Mouse (Mus musculus): ENCODE results near the gene Scyl1. TPM values are rescaled to one million over a fixed set of nuclear protein-coding genes. Genes with fewer than 3 reads are reported as not detected.
A peak's percentile ranks its signal among the peaks of the same experiment; 100 is the strongest.

The Scyl1 gene
- polyA plus RNA-seq, 1 experiment from 2014 or later, result 47.2 TPM

DNA sequence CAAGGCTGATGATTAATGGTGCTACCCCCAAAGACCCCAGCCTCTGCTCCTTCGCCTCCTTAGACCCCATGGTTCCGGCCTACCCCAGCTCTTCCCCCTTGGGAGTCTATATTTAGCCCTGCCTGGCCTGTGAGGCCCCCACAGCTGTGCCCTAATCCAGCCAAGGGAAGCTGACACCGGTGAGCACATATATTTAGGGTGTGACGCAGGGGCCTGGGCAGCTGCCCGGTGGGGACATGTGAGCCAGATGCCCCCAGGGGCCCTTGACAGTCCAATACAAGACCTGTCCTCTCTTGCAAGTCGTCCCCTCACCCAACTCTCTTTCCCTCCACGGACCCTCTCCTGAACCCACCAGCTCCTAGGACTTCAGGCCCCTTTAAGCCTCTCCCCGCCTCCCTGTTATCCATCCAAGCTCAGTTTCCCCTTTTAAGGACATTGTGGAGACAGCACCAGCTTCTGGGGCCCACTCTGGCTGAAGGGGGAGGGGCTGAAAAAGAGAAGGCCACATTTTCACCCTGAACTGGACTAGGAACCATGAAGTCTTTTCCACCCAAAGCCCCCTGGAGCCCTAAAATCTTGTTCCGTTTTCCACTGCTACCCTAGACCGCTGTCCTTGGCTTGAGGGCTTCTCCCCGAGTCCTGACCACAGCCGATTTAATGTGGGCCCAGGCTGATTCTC is 46.1 kb downstream of the Scyl1 start:
- Histone ChIP-seq H3K9me3 (ENCODE audit: control insufficient read depth, low read length) (no peaks in the 10 kb centered on the region), H3K9ac (ENCODE audit: low read depth, low read length) (0 out of 2 replicates have a peak overlapping the region, but pooled peaks have one; percentile 34), H3K4me2 (replicated peaks; ENCODE audit: low read depth, low read length) (peak overlapping the region; percentile 1), H3K36me3 (ENCODE audit: control insufficient read depth, insufficient read depth, low read length) (peaks cover 14% of the 10 kb centered on the region; the same call in 1 of the 2 replicates), H3K27me3 (ENCODE audit: control insufficient read depth, insufficient read depth, low read length) (no peaks in the 10 kb centered on the region), H3K4me3 (ENCODE audit: low read depth, low read length) (no peak overlapping the region; the same call in 1 of the 2 replicates), H3K27ac (ENCODE audit: low read depth, low read length) (no peak overlapping the region), H3K4me1 (replicated peaks; ENCODE audit: control insufficient read depth, insufficient read depth, low read length) (peaks cover 14% of the 10 kb centered on the region)
- DNase-seq (ENCODE audit: low spot score), result no peak
- 70% methylated on average over 12 of the region's 12 CpGs for WGBS
- no peak for ATAC-seq (ENCODE audit: low FRiP score)

DNA sequence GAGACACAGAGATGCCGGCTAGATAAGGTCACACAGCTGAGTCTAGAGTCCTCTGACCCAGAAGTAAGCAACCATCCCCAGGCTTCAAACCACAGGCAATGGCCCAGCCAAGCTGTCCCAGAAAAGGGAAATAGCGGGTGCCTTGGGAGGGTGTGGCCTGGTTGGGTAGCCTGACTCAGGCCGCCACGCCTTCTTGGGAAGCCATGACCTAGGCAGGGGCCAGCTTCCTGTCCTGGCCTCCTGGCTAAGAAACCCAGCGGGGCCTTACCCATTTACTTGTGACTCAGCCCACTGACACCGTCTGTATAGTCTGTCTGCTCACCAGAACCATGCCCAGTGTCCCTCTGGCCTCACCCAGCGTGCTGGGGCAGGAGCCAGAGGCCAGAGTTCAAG is 46.7 kb downstream of the Scyl1 start:
- 74% methylated on average over 7 of the region's 7 CpGs for WGBS
- peak overlapping the region; percentile 1 for H3K4me2 ChIP-seq (replicated peaks; ENCODE audit: low read depth, low read length)
- DNase-seq (ENCODE audit: low spot score) (no peak), ATAC-seq (ENCODE audit: low FRiP score) (no peak)
- H3K9me3 ChIP-seq (ENCODE audit: control insufficient read depth, low read length), result no peaks in the 10 kb centered on the region
- peaks cover 20% of the 10 kb centered on the region; the same call in 1 of the 2 replicates for H3K36me3 ChIP-seq (ENCODE audit: control insufficient read depth, insufficient read depth, low read length)
- no peaks in the 10 kb centered on the region for H3K27me3 ChIP-seq (ENCODE audit: control insufficient read depth, insufficient read depth, low read length)
- H3K9ac ChIP-seq (ENCODE audit: low read depth, low read length), result no peak overlapping the region
- H3K27ac ChIP-seq (ENCODE audit: low read depth, low read length), result no peak overlapping the region
- H3K4me3 ChIP-seq (ENCODE audit: low read depth, low read length), result no peak overlapping the region
- peaks cover 14% of the 10 kb centered on the region for H3K4me1 ChIP-seq (replicated peaks; ENCODE audit: control insufficient read depth, insufficient read depth, low read length)

DNA sequence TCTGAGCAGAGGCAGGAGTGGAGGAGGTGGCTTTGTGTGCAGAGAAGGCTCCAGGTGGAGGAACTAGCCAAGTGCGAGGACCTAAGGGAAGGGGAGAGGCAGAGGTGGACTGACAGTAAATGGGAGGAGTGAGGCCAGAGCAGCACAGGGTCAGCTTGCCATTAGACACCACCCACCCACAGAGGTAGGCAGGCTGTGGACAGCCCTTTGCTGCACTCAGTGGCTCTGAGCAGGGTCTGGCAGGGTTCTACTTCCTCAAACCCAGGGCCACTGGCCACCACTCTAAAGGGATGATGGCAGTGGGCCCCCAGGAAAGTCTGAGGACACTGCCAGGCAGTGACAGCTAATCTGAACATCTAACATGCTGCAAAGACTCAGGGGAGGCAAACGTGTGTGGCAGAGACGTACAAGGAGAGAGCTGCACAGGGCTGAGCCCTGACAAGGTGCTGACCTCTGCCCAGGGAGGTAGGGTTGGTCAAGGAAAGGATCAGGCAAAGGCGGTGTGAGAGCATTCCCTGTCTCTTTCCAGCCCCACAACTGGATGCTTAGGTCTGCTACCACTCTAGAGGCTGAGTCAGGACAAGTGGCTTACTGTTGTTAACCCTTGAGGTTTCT is 47.2 kb downstream of the Scyl1 start:
- DNase-seq (ENCODE audit: low spot score) (no peak), ATAC-seq (ENCODE audit: low FRiP score) (no peak)
- Histone ChIP-seq H3K36me3 (ENCODE audit: control insufficient read depth, insufficient read depth, low read length) (peaks cover 23% of the 10 kb centered on the region; the same call in 1 of the 2 replicates), H3K4me3 (ENCODE audit: low read depth, low read length) (no peak overlapping the region), H3K4me2 (replicated peaks; ENCODE audit: low read depth, low read length) (0 out of 2 replicates have a peak overlapping the region, but pooled peaks have one; percentile 7), H3K4me1 (replicated peaks; ENCODE audit: control insufficient read depth, insufficient read depth, low read length) (peaks cover 14% of the 10 kb centered on the region), H3K27me3 (ENCODE audit: control insufficient read depth, insufficient read depth, low read length) (no peaks in the 10 kb centered on the region), H3K9me3 (ENCODE audit: control insufficient read depth, low read length) (no peaks in the 10 kb centered on the region), H3K9ac (ENCODE audit: low read depth, low read length) (0 out of 2 replicates have a peak overlapping the region, but pooled peaks have one; percentile 4), H3K27ac (ENCODE audit: low read depth, low read length) (no peak overlapping the region)
- WGBS, result 78% methylated on average over 4 of the region's 4 CpGs

DNA sequence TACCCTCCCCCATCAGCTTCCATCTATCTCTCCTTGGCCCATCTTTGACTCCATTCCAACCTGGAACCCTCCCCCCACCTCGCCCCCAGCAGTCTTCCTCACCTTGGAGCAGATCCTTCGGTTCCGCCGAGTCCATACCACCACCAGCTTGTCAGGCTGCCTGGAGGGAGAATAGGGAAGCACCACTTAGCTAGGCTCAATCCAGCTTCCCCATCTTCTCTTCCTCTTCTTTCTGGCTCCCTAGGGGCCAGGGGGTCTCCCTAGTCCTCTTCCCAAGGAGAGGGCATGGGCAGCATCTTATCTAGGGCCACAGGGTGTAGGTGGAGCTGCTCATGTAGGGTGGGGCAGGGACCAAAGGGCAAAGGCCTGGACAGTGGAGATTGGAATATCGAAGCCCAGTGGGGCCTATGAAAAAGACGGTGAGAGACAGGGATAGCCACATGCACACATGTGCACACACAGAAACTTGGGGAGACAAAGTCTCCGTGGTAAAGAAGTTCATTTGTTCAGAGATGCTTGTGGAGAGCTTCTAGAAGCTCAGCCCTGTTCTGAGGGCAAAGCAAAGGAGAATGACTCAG is 48.3 kb downstream of the Scyl1 start:
- WGBS, result 93% methylated on average over 7 of the region's 7 CpGs
- Histone ChIP-seq H3K4me1 (replicated peaks; ENCODE audit: control insufficient read depth, insufficient read depth, low read length) (peaks cover 12% of the 10 kb centered on the region), H3K27me3 (ENCODE audit: control insufficient read depth, insufficient read depth, low read length) (no peaks in the 10 kb centered on the region), H3K36me3 (ENCODE audit: control insufficient read depth, insufficient read depth, low read length) (peaks cover 24% of the 10 kb centered on the region; the same call in 1 of the 2 replicates), H3K4me3 (ENCODE audit: low read depth, low read length) (no peak overlapping the region), H3K9ac (ENCODE audit: low read depth, low read length) (no peak overlapping the region), H3K4me2 (replicated peaks; ENCODE audit: low read depth, low read length) (no peak overlapping the region), H3K9me3 (ENCODE audit: control insufficient read depth, low read length) (no peaks in the 10 kb centered on the region), H3K27ac (ENCODE audit: low read depth, low read length) (no peak overlapping the region)
- DNase-seq (ENCODE audit: low spot score), result no peak
- no peak for ATAC-seq (ENCODE audit: low FRiP score)

GRCm38 (mm10) chr19:5721233-5721632 is 50.0 kb downstream of the Scyl1 start:
- H3K27ac ChIP-seq (ENCODE audit: low read depth, low read length), result no peak overlapping the region
- H3K4me1 ChIP-seq (replicated peaks; ENCODE audit: control insufficient read depth, insufficient read depth, low read length), result peaks cover 11% of the 10 kb centered on the region
- DNase-seq (ENCODE audit: low spot score) (no peak), ATAC-seq (ENCODE audit: low FRiP score) (no peak)
- no peak overlapping the region for H3K9ac ChIP-seq (ENCODE audit: low read depth, low read length)
- WGBS, result 92% methylated on average over 6 of the region's 6 CpGs
- H3K9me3 ChIP-seq (ENCODE audit: control insufficient read depth, low read length), result no peaks in the 10 kb centered on the region
- no peak overlapping the region for H3K4me2 ChIP-seq (replicated peaks; ENCODE audit: low read depth, low read length)
- H3K27me3 ChIP-seq (ENCODE audit: control insufficient read depth, insufficient read depth, low read length), result no peaks in the 10 kb centered on the region
- peaks cover 24% of the 10 kb centered on the region; the same call in 1 of the 2 replicates for H3K36me3 ChIP-seq (ENCODE audit: control insufficient read depth, insufficient read depth, low read length)
- no peak overlapping the region for H3K4me3 ChIP-seq (ENCODE audit: low read depth, low read length)

GRCm38 (mm10) chr19:5716955-5717354 is 54.3 kb downstream of the Scyl1 start:
- WGBS, result 58% methylated on average over 10 of the region's 10 CpGs
- no peak overlapping the region for H3K4me3 ChIP-seq (ENCODE audit: low read depth, low read length)
- H3K9ac ChIP-seq (ENCODE audit: low read depth, low read length), result no peak overlapping the region
- no peak for ATAC-seq (ENCODE audit: low FRiP score)
- peaks cover 7% of the 10 kb centered on the region for H3K4me1 ChIP-seq (replicated peaks; ENCODE audit: control insufficient read depth, insufficient read depth, low read length)
- peaks cover 21% of the 10 kb centered on the region; the same call in 1 of the 2 replicates for H3K36me3 ChIP-seq (ENCODE audit: control insufficient read depth, insufficient read depth, low read length)
- H3K27me3 ChIP-seq (ENCODE audit: control insufficient read depth, insufficient read depth, low read length), result no peaks in the 10 kb centered on the region
- no peak overlapping the region for H3K27ac ChIP-seq (ENCODE audit: low read depth, low read length)
- no peaks in the 10 kb centered on the region for H3K9me3 ChIP-seq (ENCODE audit: control insufficient read depth, low read length)
- no peak for DNase-seq (ENCODE audit: low spot score)
- H3K4me2 ChIP-seq (replicated peaks; ENCODE audit: low read depth, low read length), result no peak overlapping the region

- H3K9me3 ChIP-seq (ENCODE audit: control insufficient read depth, low read length), result no peaks in the 10 kb centered on the region
- 0 out of 2 replicates have a peak overlapping the region, but pooled peaks have one; percentile 25 for H3K4me2 ChIP-seq (replicated peaks; ENCODE audit: low read depth, low read length)
- H3K27me3 ChIP-seq (ENCODE audit: control insufficient read depth, insufficient read depth, low read length), result no peaks in the 10 kb centered on the region
- DNase-seq (ENCODE audit: low spot score), result peak; percentile 64
- no peak overlapping the region for H3K27ac ChIP-seq (ENCODE audit: low read depth, low read length)
- peak overlapping the region; percentile 10; the same call in 1 of the 2 replicates for H3K4me3 ChIP-seq (ENCODE audit: low read depth, low read length)
- peaks cover 16% of the 10 kb centered on the region; the same call in 1 of the 2 replicates for H3K36me3 ChIP-seq (ENCODE audit: control insufficient read depth, insufficient read depth, low read length)
- ATAC-seq (ENCODE audit: low FRiP score), result peak; percentile 74
- no peak overlapping the region for H3K9ac ChIP-seq (ENCODE audit: low read depth, low read length)
- 16% methylated on average over 43 of the region's 43 CpGs for WGBS
- peaks cover 7% of the 10 kb centered on the region for H3K4me1 ChIP-seq (replicated peaks; ENCODE audit: control insufficient read depth, insufficient read depth, low read length)
Observed at GRCm38 (mm10) chr19:5715793-5716688, 55.2 kb downstream of the Scyl1 start.

- 11% methylated on average over 2 of the region's 2 CpGs for WGBS
- no peak overlapping the region for H3K27ac ChIP-seq (ENCODE audit: low read depth, low read length)
- no peak for ATAC-seq (ENCODE audit: low FRiP score)
- no peaks in the 10 kb centered on the region for H3K9me3 ChIP-seq (ENCODE audit: control insufficient read depth, low read length)
- peaks cover 7% of the 10 kb centered on the region; the same call in 1 of the 2 replicates for H3K36me3 ChIP-seq (ENCODE audit: control insufficient read depth, insufficient read depth, low read length)
- H3K4me3 ChIP-seq (ENCODE audit: low read depth, low read length), result no peak overlapping the region
- H3K9ac ChIP-seq (ENCODE audit: low read depth, low read length), result no peak overlapping the region
- H3K4me2 ChIP-seq (replicated peaks; ENCODE audit: low read depth, low read length), result no peak overlapping the region
- H3K27me3 ChIP-seq (ENCODE audit: control insufficient read depth, insufficient read depth, low read length), result no peaks in the 10 kb centered on the region
- peaks cover 7% of the 10 kb centered on the region for H3K4me1 ChIP-seq (replicated peaks; ENCODE audit: control insufficient read depth, insufficient read depth, low read length)
- DNase-seq (ENCODE audit: low spot score), result no peak
Observed at GRCm38 (mm10) chr19:5713730-5714129, 57.5 kb downstream of the Scyl1 start.
